Mouse (Mus musculus) intestine, embryonic 16.5 days (tissue): ENCODE data around the gene Slc50a1. TPM values are rescaled to one million over a fixed set of nuclear protein-coding genes. Genes with fewer than 3 reads are reported as not detected.

Experiments used
- ATAC-seq: fragments of 200-750 bp; cut with Nextera tagmentation; 2 replicates; pipeline ENCODE4 v1.8.0; 2017; ENCODE audit warnings: moderate TSS enrichment, moderate library complexity
- H3K27ac ChIP-seq: fragments of 300-500 bp; sonication (generic); 2 replicates; pipeline ENCODE4 v1.5.1; 2014; ENCODE audit warnings: mild to moderate bottlenecking, low read length
- H3K27me3 ChIP-seq: fragments of 300-500 bp; sonication (generic); replicated peaks from 2 replicates; pipeline ENCODE4 v1.6.1; 2014; ENCODE audit warnings: low read length, control low read depth, mixed read lengths; ENCODE audit not compliant: control insufficient read depth, insufficient read depth
- H3K36me3 ChIP-seq: fragments of 300-500 bp; sonication (generic); 2 replicates; pipeline ENCODE4 v1.6.1; 2014; ENCODE audit warnings: low read length, control low read depth; ENCODE audit not compliant: control insufficient read depth, insufficient read depth
- H3K4me1 ChIP-seq: fragments of 300-500 bp; sonication (generic); 2 replicates; pipeline ENCODE4 v1.6.1; 2014; ENCODE audit warnings: low read length, control low read depth, mixed read lengths; ENCODE audit not compliant: control insufficient read depth, insufficient read depth
- H3K4me2 ChIP-seq: fragments of 300-500 bp; sonication (generic); 2 replicates; pipeline ENCODE4 v1.6.1; 2014; ENCODE audit warnings: low read depth, low read length, control low read depth
- H3K4me3 ChIP-seq: fragments of 300-500 bp; sonication (generic); 2 replicates; pipeline ENCODE4 v1.5.1; 2014; ENCODE audit warnings: mild to moderate bottlenecking, low read length
- H3K9ac ChIP-seq: fragments of 300-500 bp; sonication (generic); 2 replicates; pipeline ENCODE4 v1.6.1; 2014; ENCODE audit warnings: low read depth, low read length
- H3K9me3 ChIP-seq: fragments of 300-500 bp; sonication (generic); 2 replicates; pipeline ENCODE4 v1.6.1; 2016; ENCODE audit warnings: low read length, control low read depth; ENCODE audit not compliant: control insufficient read depth
- WGBS: fragments of 180-500 bp; shearing (Covaris S2); extraction: QIAGEN DNeasy Blood & Tissue Kit; methylation state at CpG from one replicate; pipeline ENCODE4 v1.1.7; 2014; 5-methylcytosine and 5-hydroxymethylcytosine counted together
- polyA plus RNA-seq: library from polyadenylated mRNA; unstranded; fragments of >200 nt; fragmentation: Nextera tagmentation; extraction: Ambion mirVana; gene quantifications from 2 replicates; pipeline ENCODE4 v1.2.1, GENCODE M21; 2015

Slc50a1 gene
- polyA plus RNA-seq, 1 experiment from 2014 or later, result 74.1 TPM

DNA sequence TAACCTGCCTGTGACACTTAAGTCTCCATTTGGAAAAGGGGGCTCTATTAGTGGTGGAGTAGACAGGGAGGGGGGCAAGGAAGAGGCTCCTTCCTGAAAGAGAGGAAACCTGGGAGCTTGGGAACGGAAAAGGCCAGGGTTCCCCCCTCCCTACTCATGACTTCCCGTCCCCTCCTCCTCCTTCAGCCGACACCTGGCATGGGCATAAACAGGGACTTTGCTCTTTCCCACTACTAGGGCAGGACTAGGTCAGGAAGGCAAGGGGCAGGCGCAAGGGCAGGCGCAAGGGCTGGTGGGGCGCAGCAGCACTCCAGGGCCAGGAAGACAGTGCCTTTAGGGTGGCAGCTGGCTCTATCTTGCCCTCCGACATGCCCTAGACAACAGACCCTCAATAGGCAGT, 7.7 kb upstream of the Slc50a1 start:
- Histone ChIP-seq H3K36me3 (no peaks in the 10 kb centered on the region), H3K27ac (peak overlapping the region; percentile 98), H3K27me3 (no peaks in the 10 kb centered on the region), H3K4me1 (peaks cover 35% of the 10 kb centered on the region), H3K4me2 (peak overlapping the region; percentile 82), H3K9ac (peak overlapping the region; percentile 87), H3K9me3 (no peaks in the 10 kb centered on the region), H3K4me3 (peak overlapping the region; percentile 75)
- 47% methylated on average over 7 of the region's 7 CpGs for WGBS
- peak; percentile 63 for ATAC-seq

DNA sequence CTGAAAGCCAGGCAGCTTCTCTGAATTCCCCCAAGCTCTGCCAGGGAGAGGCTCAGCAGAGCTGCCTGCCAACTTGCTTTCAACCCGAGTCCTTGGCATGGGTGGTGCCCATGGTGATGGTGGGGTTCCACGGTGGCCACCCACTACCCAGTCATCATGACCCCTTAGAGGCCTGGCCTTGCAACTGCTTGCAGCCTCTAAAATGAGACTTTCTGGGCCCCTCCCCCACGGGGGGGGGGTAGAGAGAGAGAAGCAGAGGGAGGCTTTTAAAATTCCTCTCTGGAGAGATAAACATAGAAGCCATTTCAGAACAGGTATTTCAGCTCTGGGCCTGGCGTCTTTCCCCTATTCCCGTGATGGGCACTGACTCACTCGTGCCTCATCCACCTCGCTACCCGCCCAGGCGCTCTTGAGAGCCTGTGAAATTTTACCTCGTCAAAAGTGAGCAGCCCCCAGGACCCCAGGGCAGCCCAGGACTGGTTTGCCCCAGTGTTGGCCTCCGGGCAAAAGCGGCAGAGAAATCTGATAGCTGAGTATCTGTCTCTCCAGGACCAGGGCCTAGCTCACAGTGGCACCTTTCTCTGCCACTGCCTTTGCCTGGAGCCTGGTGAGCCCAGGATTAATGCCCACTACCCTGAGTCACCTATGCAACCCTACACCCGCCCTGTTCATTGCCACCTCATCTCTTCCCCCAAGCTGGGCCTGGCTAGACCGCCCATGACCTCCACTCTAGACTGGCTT, 7.1 kb upstream of the Slc50a1 start:
- Histone ChIP-seq H3K27ac (peak overlapping the region; percentile 98), H3K36me3 (no peaks in the 10 kb centered on the region; the same call in 1 of the 2 replicates), H3K9ac (peak overlapping the region; percentile 87), H3K4me1 (peaks cover 35% of the 10 kb centered on the region), H3K4me2 (peak overlapping the region; percentile 82), H3K4me3 (peak overlapping the region; percentile 75), H3K9me3 (no peaks in the 10 kb centered on the region), H3K27me3 (no peaks in the 10 kb centered on the region)
- WGBS, result 25% methylated on average over 14 of the region's 14 CpGs
- no peak for ATAC-seq

DNA sequence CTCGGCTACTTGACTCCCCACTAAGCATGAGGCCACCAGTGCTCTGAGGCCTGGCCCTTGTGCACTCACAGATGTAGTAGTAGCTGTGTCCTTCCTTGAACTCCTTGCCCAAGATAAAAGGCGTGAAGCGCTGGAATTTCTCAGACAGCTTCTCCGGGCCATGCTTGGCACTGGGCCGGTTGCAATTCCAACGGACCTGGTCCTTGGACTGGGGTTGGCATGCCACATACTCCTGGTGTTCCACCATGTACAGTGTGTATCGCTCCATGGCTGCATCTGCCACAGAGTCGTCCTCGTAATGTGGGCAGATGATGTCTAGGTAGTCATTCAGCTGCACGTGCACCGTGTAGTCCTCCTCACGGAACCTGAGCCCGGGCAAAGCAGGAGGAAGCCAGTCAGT, 5.7 kb upstream of the Slc50a1 start:
- H3K4me2 ChIP-seq, result no peak overlapping the region
- ATAC-seq, result no peak

DNA sequence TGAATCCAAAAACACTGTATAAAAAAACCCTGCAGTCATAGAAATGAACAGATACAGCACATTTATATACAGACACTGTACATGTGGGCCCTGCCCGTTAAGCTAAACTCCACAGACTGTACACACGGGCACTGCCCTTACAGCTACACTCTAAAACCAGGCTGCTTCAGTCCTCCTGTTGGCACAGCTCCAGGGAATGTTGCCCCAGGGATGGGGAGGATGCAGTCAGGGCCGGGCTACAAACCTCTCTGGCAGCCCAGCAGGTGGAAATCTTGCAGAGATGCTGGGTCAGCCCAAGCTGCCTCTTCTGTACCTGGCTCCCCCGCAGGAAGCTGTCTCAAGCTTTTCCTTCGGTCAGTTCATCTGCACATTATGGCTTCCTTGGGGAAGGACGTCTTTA, 1.4 kb upstream of the Slc50a1 start:
- WGBS, result 65% methylated on average over 6 of the region's 6 CpGs
- Histone ChIP-seq H3K27me3 (no peaks in the 10 kb centered on the region), H3K4me3 (no peak overlapping the region), H3K36me3 (no peaks in the 10 kb centered on the region; the same call in 1 of the 2 replicates), H3K4me1 (peaks cover 30% of the 10 kb centered on the region), H3K4me2 (no peak overlapping the region), H3K9me3 (no peaks in the 10 kb centered on the region), H3K9ac (no peak overlapping the region), H3K27ac (no peak overlapping the region)
- no peak for ATAC-seq

More for the DNA sequence above, 5.7 kb upstream of the Slc50a1 start:
- WGBS, result 90% methylated on average over 13 of the region's 13 CpGs
- H3K27ac ChIP-seq, result no peak overlapping the region
- H3K36me3 ChIP-seq, result no peaks in the 10 kb centered on the region; the same call in 1 of the 2 replicates
- peaks cover 25% of the 10 kb centered on the region for H3K4me1 ChIP-seq
- 0 out of 2 replicates have a peak overlapping the region, but pooled peaks have one; percentile 75 for H3K4me3 ChIP-seq
- no peaks in the 10 kb centered on the region for H3K9me3 ChIP-seq
- H3K27me3 ChIP-seq, result no peaks in the 10 kb centered on the region
- no peak overlapping the region for H3K9ac ChIP-seq

DNA sequence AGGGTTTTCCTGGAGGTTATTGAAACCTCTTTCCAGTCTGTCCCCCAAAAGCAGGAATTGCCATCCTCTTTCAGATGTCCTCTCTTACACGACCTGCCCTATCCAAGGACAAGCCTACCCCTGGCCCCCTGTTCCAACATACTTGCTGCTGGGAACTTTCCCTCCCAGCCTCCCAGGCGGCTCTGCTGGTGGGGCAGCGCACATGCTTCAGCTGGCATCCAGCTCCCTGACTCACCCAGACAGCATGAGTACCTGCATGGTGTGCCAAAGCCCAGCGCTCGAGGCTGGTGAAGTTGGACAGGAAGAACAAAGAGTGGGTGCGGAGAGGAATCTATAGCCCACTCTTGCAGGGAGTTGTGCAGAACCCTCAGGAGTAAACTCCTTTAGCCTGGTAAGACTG, 521 bp upstream of the Slc50a1 start:
- WGBS, result 67% methylated on average over 6 of the region's 6 CpGs
- no peaks in the 10 kb centered on the region for H3K9me3 ChIP-seq
- H3K4me2 ChIP-seq, result peak overlapping the region; percentile 79
- H3K27me3 ChIP-seq, result no peaks in the 10 kb centered on the region
- H3K9ac ChIP-seq, result peak overlapping the region; percentile 84
- H3K4me3 ChIP-seq, result peak overlapping the region; percentile 62
- H3K4me1 ChIP-seq, result peaks cover 26% of the 10 kb centered on the region
- no peaks in the 10 kb centered on the region; the same call in 1 of the 2 replicates for H3K36me3 ChIP-seq
- no peak for ATAC-seq
- peak overlapping the region; percentile 75 for H3K27ac ChIP-seq

DNA sequence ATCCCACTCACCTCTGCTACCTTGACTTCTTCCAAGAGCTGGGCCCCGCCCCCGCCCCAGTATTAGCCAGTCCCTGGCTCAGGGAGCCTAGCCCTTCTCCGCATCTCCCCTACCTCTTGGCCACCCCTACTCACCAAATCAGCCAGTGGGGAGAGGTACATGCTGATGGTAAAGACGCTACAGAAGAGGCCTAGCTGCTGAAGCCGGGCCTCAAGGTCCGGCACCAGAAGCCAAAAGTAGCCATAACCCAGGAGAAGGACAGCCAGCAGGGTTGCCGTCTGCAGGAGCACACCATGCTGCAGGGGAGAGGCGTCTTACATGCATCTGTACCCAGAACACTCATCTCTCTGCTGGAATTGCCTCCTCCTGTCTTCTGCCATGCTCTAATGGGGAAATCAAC, 1.5 kb downstream of the Slc50a1 start:
- no peak overlapping the region for H3K4me2 ChIP-seq
- no peaks in the 10 kb centered on the region for H3K9me3 ChIP-seq
- peaks cover 26% of the 10 kb centered on the region for H3K4me1 ChIP-seq
- H3K9ac ChIP-seq, result peak overlapping the region; percentile 11; the same call in 1 of the 2 replicates
- H3K36me3 ChIP-seq, result no peaks in the 10 kb centered on the region; the same call in 1 of the 2 replicates
- no peaks in the 10 kb centered on the region for H3K27me3 ChIP-seq
- ATAC-seq, result no peak
- H3K27ac ChIP-seq, result no peak overlapping the region
- no peak overlapping the region for H3K4me3 ChIP-seq
- 71% methylated on average over 8 of the region's 8 CpGs for WGBS

DNA sequence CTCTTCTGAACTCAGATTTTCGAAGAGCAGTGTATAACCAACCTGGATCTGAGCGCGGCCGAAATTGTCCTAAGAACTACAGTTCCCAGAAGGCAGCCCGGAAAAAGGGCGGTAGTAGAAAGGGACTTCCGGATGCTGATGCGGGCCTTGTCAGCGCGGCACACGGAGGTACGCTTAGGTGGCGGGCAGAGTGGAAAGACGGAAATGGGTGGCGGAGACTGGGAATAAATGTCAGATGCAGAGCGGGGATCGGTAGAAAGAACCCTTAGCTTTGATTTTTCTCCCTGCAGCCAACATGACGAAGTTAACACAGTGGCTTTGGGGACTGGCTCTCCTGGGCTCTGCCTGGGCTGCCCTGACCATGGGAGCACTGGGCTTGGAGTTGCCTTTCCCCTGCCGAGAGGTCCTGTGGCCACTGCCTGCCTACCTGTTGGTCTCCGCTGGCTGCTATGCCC, 3.9 kb downstream of the Slc50a1 start:
- ATAC-seq, result peak; percentile 86
- Histone ChIP-seq H3K27ac (peak overlapping the region; percentile 79), H3K9ac (peak overlapping the region; percentile 99), H3K4me3 (peak overlapping the region; percentile 82), H3K27me3 (no peaks in the 10 kb centered on the region), H3K4me1 (peaks cover 26% of the 10 kb centered on the region), H3K36me3 (no peaks in the 10 kb centered on the region), H3K4me2 (peak overlapping the region; percentile 87), H3K9me3 (no peaks in the 10 kb centered on the region)
- under 1% methylated on average over 20 of the region's 20 CpGs for WGBS

DNA sequence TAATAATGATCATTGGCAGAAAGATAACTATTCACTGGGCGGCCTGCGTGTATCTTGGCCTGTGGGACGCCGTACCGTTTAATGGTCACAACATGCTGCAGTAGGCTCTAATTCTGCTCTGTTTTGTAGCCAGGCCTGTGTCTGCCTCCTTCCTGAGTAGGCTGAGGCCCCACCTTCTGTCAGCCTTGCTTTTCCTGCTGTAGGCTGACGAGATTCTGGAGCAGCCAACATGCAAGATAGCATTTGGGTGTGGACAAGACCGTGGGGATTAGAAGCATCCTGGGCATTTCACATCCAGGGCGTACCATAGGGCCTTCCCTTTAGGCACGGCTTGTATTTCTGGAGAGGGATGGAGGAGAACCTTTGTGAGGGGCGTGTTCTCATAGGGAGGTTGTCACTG, 8.0 kb downstream of the Slc50a1 start:
- no peak for ATAC-seq
- Histone ChIP-seq H3K9me3 (no peaks in the 10 kb centered on the region), H3K27me3 (no peaks in the 10 kb centered on the region), H3K36me3 (no peaks in the 10 kb centered on the region), H3K4me1 (peaks cover 4% of the 10 kb centered on the region; the same call in 1 of the 2 replicates), H3K27ac (no peak overlapping the region), H3K4me3 (no peak overlapping the region), H3K9ac (no peak overlapping the region), H3K4me2 (no peak overlapping the region)
- 65% methylated on average over 10 of the region's 10 CpGs for WGBS

DNA sequence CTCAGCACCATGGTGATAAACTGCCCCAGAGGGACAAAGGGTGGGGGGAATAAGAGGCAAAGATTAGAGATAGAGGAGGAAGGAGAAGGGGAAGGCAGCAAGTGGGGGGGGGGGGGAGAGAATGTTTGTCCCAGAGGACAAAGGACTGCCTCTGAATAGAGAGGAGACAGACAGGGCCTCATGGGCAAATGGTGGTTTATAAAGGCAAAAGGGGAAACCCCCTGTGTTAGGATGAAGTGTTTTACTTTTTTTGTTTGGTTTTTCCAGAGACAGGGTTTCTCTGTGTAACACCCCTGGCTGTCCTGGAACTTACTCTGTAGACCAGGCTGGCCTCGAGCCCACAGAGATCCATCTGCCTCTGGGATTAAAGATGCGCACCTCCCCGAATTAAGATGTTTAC, 10.2 kb downstream of the Slc50a1 start:
- Histone ChIP-seq H3K36me3 (no peaks in the 10 kb centered on the region), H3K4me2 (no peak overlapping the region), H3K4me3 (no peak overlapping the region), H3K27ac (no peak overlapping the region), H3K4me1 (no peaks in the 10 kb centered on the region), H3K9ac (no peak overlapping the region), H3K9me3 (no peaks in the 10 kb centered on the region), H3K27me3 (no peaks in the 10 kb centered on the region)
- no peak for ATAC-seq
- WGBS, result 65% methylated on average over 3 of the region's 3 CpGs
